Mouse (Mus musculus): ENCODE data around the gene Nos3. TPM values are rescaled to one million over a fixed set of nuclear protein-coding genes. Genes with fewer than 3 reads are reported as not detected.
A peak's percentile ranks its signal among the peaks of the same experiment; 100 is the strongest.

The Nos3 gene
- polyA plus RNA-seq, 1 experiment: 11.4 TPM

DNA sequence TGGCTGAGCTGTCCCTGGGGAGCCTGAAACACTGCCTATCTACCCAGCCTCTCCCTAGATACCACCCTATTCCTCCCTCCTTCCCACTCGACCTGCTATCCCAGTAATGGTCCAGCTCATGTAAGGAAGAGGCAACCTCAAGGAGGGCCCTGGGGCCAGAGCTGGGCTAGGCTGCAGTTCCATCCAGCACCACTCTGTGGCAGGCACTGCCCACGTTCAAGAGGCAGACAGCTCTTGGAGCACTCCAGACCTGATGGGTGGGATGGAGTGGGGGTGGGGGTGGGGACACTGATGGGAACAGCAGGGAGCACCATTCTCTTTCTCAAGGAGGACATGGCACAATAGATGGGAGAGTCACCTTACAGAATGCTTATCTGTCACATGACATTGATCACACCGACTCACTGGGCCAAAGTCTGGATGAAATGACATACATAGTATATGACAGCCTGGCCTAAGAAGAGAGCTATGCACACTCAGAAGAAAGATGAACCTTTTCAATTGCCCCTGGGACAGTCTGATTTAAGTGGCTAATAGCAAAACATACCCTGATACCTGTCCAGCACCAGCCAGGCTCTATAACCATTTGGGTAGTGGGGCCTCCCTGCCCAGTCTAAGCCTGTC lies 28.6 kb upstream of the Nos3 start:
- no peak overlapping the region for H3K4me3 ChIP-seq (ENCODE audit: insufficient read depth, low read depth, low read length)
- no peak overlapping the region for H3K27ac ChIP-seq (ENCODE audit: insufficient read depth, low read depth, low read length)
- WGBS: 34% methylated on average over 3 of the region's 3 CpGs
- TF ChIP-seq CTCF (conservative IDR thresholded peaks at IDR 0.05; ENCODE audit: insufficient read depth, insufficient read length, low read depth, low read length) (peak; percentile 70), POLR2A (IDR thresholded peaks at IDR 0.05; ENCODE audit: low read depth, low read length) (no peak)
- no peaks in the 10 kb centered on the region for H3K4me1 ChIP-seq (ENCODE audit: control insufficient read depth, insufficient read depth, low read length)
- peak; percentile 43 for DNase-seq
- H3K36me3 ChIP-seq (ENCODE audit: control insufficient read depth, insufficient read depth, low read length): no peaks in the 10 kb centered on the region
- no peaks in the 10 kb centered on the region for H3K27me3 ChIP-seq (replicated peaks; ENCODE audit: control insufficient read depth, insufficient read depth, low read length)

DNA sequence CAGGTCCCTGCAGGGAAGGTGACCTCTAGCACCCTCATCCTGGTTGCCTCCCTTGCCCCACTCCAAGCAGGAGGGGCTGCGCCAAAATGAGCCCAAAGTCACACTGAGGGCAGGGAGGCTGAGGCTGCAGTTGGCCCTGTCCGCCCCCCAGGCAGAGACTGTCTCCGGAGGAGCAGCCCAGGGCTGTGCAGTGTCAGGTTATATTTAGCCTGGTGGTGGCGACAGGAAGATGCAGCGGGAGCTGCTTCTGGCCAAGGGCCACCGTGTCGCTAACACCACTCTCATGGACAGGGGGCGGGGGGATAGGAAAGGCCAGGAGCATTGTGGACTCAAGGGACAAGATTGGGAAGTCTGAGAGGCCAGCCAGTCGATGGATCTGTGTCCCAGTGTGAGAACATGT lies 27.2 kb upstream of the Nos3 start:
- no peaks in the 10 kb centered on the region for H3K27me3 ChIP-seq (replicated peaks; ENCODE audit: control insufficient read depth, insufficient read depth, low read length)
- peak; percentile 55 for DNase-seq
- no peak overlapping the region for H3K4me3 ChIP-seq (ENCODE audit: insufficient read depth, low read depth, low read length)
- no peaks in the 10 kb centered on the region for H3K36me3 ChIP-seq (ENCODE audit: control insufficient read depth, insufficient read depth, low read length)
- WGBS: 25% methylated on average over 9 of the region's 9 CpGs
- TF ChIP-seq CTCF (conservative IDR thresholded peaks at IDR 0.05; ENCODE audit: insufficient read depth, insufficient read length, low read depth, low read length): no peak
- TF ChIP-seq POLR2A (IDR thresholded peaks at IDR 0.05; ENCODE audit: low read depth, low read length): no peak
- no peaks in the 10 kb centered on the region for H3K4me1 ChIP-seq (ENCODE audit: control insufficient read depth, insufficient read depth, low read length)
- H3K27ac ChIP-seq (ENCODE audit: insufficient read depth, low read depth, low read length): no peak overlapping the region

DNA sequence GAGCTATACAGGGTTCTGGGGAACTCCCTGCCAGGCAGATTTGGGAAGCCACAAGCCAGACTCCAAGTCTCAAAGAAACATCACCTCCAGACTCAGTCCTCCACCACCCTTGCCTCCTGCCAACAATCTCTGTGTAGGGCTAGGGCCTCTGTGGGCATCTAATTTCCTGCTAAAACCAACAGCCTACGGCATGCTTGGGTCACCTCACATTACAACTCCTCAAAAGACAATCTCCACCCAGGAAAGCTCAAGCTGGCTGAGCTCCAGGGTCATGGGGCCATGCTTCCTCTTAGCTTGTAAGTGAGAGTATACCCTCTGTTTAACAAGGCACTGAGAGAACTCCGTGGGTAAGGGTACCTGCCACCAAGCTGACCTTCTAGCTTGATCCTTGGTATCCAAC lies 26.8 kb upstream of the Nos3 start:
- no peak for DNase-seq
- Histone ChIP-seq H3K27me3 (replicated peaks; ENCODE audit: control insufficient read depth, insufficient read depth, low read length) (no peaks in the 10 kb centered on the region), H3K4me1 (ENCODE audit: control insufficient read depth, insufficient read depth, low read length) (no peaks in the 10 kb centered on the region), H3K36me3 (ENCODE audit: control insufficient read depth, insufficient read depth, low read length) (no peaks in the 10 kb centered on the region), H3K4me3 (ENCODE audit: insufficient read depth, low read depth, low read length) (no peak overlapping the region), H3K27ac (ENCODE audit: insufficient read depth, low read depth, low read length) (no peak overlapping the region)
- TF ChIP-seq CTCF (conservative IDR thresholded peaks at IDR 0.05; ENCODE audit: insufficient read depth, insufficient read length, low read depth, low read length): no peak
- TF ChIP-seq POLR2A (IDR thresholded peaks at IDR 0.05; ENCODE audit: low read depth, low read length): no peak
- WGBS: 25% methylated on average over 2 of the region's 2 CpGs

DNA sequence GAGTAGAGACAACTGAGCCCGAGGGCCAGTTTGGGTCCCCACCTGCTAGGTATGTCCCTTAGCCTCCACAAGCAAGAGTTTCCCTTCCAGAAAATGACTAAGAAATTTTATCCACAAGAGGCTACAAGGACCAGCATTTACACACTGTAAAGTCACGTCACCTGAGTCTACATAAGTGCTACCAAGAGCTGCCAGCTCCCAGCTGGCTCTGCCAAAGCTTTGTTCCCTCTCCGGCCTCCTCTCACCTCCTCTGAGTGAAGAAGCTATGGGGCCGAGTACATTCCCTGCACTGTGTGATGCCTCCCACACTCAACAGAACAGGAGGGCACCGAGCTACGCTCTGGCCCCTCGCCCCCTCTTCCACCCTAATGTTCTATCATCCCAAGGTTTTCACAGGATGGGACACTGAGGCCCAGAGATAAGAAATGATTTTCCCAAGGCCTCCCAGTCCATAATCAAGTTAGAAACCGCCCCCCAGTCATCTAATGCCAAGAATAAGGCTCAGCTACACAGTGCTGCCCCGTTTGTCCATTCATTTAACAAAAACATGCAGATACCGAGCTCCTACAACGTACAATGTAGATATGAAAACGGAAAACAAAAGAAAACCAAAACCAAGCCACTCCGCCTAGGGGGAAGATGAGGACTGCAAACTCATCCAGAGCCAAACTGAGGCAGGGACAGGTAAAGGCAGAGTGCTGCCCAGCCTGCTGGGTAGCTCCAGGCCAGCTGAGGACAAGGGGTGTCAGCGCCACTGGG lies 22.2 kb upstream of the Nos3 start:
- Histone ChIP-seq H3K4me3 (ENCODE audit: insufficient read depth, low read depth, low read length) (no peak overlapping the region), H3K27me3 (replicated peaks; ENCODE audit: control insufficient read depth, insufficient read depth, low read length) (no peaks in the 10 kb centered on the region), H3K4me1 (ENCODE audit: control insufficient read depth, insufficient read depth, low read length) (no peaks in the 10 kb centered on the region), H3K36me3 (ENCODE audit: control insufficient read depth, insufficient read depth, low read length) (no peaks in the 10 kb centered on the region), H3K27ac (ENCODE audit: insufficient read depth, low read depth, low read length) (no peak overlapping the region)
- WGBS: 88% methylated on average over 14 of the region's 14 CpGs
- no peak for TF ChIP-seq CTCF (conservative IDR thresholded peaks at IDR 0.05; ENCODE audit: insufficient read depth, insufficient read length, low read depth, low read length)
- no peak for TF ChIP-seq POLR2A (IDR thresholded peaks at IDR 0.05; ENCODE audit: low read depth, low read length)
- DNase-seq: no peak

DNA sequence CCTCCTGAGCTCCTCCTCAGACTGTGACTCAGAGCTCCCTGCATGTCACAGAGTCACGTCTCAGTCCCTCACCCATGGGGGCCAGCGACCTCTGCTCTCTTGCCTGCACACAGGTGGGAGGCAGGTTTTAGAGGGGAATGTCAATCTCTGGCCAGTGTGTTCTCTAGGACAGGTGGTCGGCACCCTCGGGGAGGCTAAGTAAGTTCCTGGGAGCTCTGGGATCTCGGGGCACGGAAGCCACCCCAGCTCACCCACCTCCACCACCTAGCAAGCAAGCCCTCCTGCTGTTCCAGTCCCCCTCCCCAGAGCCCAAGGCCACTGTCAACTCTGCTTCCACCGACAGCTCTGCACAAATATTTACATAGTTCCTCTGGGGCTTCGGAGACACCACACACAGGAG lies 21.6 kb upstream of the Nos3 start:
- H3K36me3 ChIP-seq (ENCODE audit: control insufficient read depth, insufficient read depth, low read length): no peaks in the 10 kb centered on the region
- no peak overlapping the region for H3K27ac ChIP-seq (ENCODE audit: insufficient read depth, low read depth, low read length)
- TF ChIP-seq CTCF (conservative IDR thresholded peaks at IDR 0.05; ENCODE audit: insufficient read depth, insufficient read length, low read depth, low read length) (no peak), POLR2A (IDR thresholded peaks at IDR 0.05; ENCODE audit: low read depth, low read length) (no peak)
- H3K4me1 ChIP-seq (ENCODE audit: control insufficient read depth, insufficient read depth, low read length): no peaks in the 10 kb centered on the region
- DNase-seq: no peak
- WGBS: 67% methylated on average over 8 of the region's 8 CpGs
- no peak overlapping the region for H3K4me3 ChIP-seq (ENCODE audit: insufficient read depth, low read depth, low read length)
- no peaks in the 10 kb centered on the region for H3K27me3 ChIP-seq (replicated peaks; ENCODE audit: control insufficient read depth, insufficient read depth, low read length)

DNA sequence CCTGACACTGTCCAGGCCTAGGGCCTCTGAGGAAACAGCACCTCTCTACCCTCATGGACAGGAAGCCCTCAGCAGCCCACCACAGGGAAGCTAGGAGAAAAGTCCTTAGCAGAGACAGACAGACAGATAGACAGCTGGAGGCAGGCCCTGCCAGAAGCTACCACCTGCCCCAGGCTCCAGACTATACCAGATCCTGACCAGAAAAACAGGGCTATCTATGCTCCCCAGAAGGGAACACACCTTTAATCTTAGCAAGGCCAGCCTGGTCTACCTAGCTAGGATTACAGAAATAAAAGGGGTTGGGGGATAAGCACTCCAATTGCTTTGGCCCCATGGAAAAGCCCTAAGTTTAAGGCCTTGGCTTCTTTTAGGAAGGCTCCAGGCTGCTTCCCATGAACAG lies 21.2 kb upstream of the Nos3 start:
- TF ChIP-seq POLR2A (IDR thresholded peaks at IDR 0.05; ENCODE audit: low read depth, low read length) (no peak), CTCF (conservative IDR thresholded peaks at IDR 0.05; ENCODE audit: insufficient read depth, insufficient read length, low read depth, low read length) (no peak)
- Histone ChIP-seq H3K27me3 (replicated peaks; ENCODE audit: control insufficient read depth, insufficient read depth, low read length) (no peaks in the 10 kb centered on the region), H3K4me3 (ENCODE audit: insufficient read depth, low read depth, low read length) (no peak overlapping the region), H3K4me1 (ENCODE audit: control insufficient read depth, insufficient read depth, low read length) (no peaks in the 10 kb centered on the region), H3K36me3 (ENCODE audit: control insufficient read depth, insufficient read depth, low read length) (no peaks in the 10 kb centered on the region), H3K27ac (ENCODE audit: insufficient read depth, low read depth, low read length) (no peak overlapping the region)
- DNase-seq: no peak

DNA sequence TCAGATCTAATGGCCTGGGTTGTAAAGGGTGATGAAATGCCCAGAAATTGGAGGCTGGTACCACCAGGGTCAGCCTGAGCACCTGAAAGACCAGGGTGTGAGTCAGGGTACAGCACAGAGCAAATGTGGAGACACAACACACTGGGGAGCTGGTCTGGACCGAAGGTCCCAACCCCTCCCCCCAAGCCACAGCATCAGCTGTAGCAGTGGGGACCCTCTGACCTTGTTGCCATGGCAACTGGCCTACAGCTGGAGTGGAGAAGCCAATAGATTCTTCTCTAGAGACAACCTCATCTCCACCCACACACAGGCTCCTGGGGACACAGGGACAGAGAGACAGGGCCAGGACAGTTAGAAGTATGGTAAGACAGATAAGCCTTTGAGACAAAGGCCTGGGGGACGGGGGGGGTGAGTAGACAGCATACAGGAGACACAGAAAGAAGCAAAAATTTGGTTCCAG lies 20.6 kb upstream of the Nos3 start:
- TF ChIP-seq POLR2A (IDR thresholded peaks at IDR 0.05; ENCODE audit: low read depth, low read length) (no peak), CTCF (conservative IDR thresholded peaks at IDR 0.05; ENCODE audit: insufficient read depth, insufficient read length, low read depth, low read length) (no peak)
- Histone ChIP-seq H3K27me3 (replicated peaks; ENCODE audit: control insufficient read depth, insufficient read depth, low read length) (no peaks in the 10 kb centered on the region), H3K27ac (ENCODE audit: insufficient read depth, low read depth, low read length) (no peak overlapping the region), H3K36me3 (ENCODE audit: control insufficient read depth, insufficient read depth, low read length) (no peaks in the 10 kb centered on the region), H3K4me1 (ENCODE audit: control insufficient read depth, insufficient read depth, low read length) (no peaks in the 10 kb centered on the region; the same call in 1 of the 2 replicates), H3K4me3 (ENCODE audit: insufficient read depth, low read depth, low read length) (no peak overlapping the region)
- WGBS: 42% methylated on average over 2 of the region's 2 CpGs
- peak; percentile 11 for DNase-seq
